Mouse (Mus musculus) yolk sac, embryonic 10.5 days (tissue): ENCODE data around the gene Gm5930.
"Not testable (repeated sequence)": the region's sequence is repeated elsewhere in the genome, so short reads cannot be mapped to it uniquely, and the experiment has no call there.

Source experiments
- DNase-seq: peaks from one replicate; pipeline ENCODE4 v3.0.0-alpha.2; 2017; ENCODE audit warnings: low spot score

The Gm5930 gene

GRCm38 (mm10) chr14:44338484-44338883 lies at the start of gene Gm5930:
Gm5930 (minus strand) TSS chr14:44338584.
- not testable (repeated sequence) for DNase-seq

GRCm38 (mm10) chr14:44384233-44384632 lies 45.8 kb upstream of the Gm5930 start:
- DNase-seq: not testable (repeated sequence)

- DNase-seq: not testable (repeated sequence)
These were observed 26.7 kb upstream of the Gm5930 start, which contains the start of gene Gm8229 for GRCm38 (mm10) chr14:44365057-44365456. Gm8229 (plus strand) TSS chr14:44365357.

- DNase-seq: not testable (repeated sequence)
These were observed 23.9 kb upstream of the Gm5930 start for GRCm38 (mm10) chr14:44362301-44362700.

GRCm38 (mm10) chr14:44361416-44361815 lies 23.0 kb upstream of the Gm5930 start:
- DNase-seq: not testable (repeated sequence)

GRCm38 (mm10) chr14:44312049-44312448 lies 26.3 kb downstream of the Gm5930 start:
- not testable (repeated sequence) for DNase-seq

- DNase-seq: not testable (repeated sequence)
These were observed 53.1 kb downstream of the Gm5930 start, which contains the start of gene Gm8220 for GRCm38 (mm10) chr14:44285280-44285679. Gm8220 (plus strand) TSS chr14:44285580.
